Mouse (Mus musculus) R1 (cell line): ENCODE results near the gene Egfl8.
A peak's percentile ranks its signal among the peaks of the same experiment; 100 is the strongest.

ENCODE experiments used
- DNase-seq: peaks from one replicate; pipeline ENCODE4 v3.0.0-alpha.2; 2018; ENCODE audit warnings: low read depth, low spot score

The Egfl8 gene

DNA sequence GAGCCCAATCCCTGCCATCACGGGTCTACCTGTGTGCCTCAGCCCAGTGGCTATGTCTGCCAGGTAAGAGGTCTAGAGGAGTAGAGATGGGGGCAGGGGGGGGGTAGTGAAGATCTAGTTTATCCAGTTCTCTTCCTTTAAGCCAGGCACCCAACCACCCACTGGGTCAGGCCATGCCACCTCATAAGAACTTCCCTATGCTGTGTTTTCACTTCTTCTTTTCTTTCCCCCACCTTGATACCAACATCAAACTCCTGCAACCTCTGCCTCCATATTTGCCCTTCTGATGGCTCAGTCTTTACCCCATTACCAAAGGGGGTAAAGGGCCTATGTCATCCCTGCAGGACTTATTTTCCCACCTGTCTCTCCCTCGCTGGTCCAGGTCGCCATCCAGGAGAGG lies 37.7 kb downstream of the Egfl8 start:
- DNase-seq = no peak

DNA sequence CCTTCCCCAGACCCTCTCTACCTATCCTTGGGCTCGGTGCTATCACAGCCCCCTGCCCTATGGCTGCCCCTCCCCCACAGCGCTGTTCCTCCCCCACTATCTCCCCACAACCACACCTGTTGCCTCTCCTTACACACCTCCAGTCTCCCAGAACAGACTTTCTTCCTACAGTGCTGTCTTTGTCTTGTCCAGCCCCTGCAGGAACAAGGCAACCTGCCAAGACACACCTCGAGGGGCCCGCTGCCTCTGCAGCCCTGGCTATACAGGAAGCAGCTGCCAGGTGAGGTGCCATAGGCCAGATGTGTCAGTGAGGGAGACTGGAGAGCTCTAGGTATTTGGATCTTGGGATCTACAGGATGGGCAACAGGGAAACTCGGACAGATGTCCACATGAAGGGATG lies 39.2 kb downstream of the Egfl8 start:
- no peak for DNase-seq

DNA sequence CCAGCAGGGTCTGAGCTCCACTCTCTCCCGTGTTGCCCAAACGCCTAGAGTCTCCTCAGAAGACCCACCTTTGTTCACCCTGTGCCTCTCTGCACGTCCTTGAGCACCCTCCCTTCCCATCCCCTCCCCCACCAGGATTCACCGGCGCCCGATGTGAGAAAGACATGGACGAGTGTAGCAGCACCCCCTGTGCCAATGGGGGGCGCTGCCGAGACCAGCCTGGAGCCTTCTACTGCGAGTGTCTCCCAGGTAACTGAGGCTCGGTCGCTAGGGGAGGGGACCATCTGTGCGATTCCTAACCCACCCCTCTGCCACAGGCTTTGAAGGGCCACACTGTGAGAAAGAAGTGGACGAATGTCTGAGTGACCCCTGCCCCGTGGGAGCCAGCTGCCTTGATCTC lies 43.4 kb downstream of the Egfl8 start:
- DNase-seq = peak; percentile 75

DNA sequence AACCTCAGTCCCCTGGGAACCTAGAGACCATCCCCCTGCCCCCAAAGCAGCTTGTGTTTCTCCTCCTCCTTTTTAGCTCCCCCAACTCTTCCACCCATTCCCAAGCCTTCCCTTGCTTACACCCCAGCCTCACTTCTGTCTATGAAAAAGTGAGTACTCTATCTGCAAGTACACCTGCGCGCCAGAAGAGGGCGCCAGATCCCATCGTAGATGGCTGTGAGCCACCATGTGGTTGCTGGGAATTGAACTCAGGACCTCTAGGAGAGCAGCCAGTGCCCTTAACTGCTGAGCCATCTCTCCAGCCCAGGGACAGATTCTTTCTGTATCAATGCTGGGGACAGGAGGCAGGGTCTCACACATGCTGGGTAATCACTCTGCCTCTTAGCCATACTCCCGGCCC lies 43.9 kb downstream of the Egfl8 start:
- peak; percentile 52 for DNase-seq

DNA sequence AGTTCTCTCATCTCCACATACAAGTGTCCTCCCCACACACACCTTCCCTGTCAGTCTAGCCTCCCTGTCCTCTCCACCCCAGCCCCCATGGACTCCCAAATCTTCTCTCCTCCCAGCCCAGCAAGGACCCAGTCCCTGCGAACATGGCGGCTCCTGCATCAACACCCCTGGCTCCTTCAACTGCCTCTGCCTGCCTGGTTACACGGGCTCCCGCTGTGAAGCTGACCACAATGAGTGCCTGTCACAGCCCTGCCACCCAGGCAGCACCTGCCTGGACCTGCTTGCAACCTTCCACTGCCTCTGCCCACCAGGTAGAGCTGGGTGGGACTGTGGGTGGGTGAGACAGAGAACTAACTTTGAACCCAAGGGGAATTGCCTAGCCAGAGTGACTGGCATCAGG lies 45.9 kb downstream of the Egfl8 start:
- DNase-seq = no peak

DNA sequence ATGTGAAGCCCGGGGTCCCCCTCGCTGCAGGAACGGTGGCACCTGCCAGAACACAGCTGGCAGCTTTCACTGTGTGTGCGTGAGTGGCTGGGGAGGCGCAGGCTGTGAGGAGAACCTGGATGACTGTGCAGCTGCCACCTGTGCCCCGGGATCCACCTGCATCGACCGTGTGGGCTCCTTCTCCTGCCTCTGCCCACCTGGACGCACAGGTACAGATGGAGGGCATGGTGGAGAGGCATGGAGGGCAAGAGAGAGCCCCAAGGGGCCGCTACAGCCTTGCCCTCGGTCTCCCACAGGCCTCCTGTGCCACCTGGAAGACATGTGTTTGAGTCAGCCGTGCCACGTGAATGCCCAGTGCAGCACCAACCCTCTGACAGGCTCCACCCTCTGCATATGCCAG lies 47.4 kb downstream of the Egfl8 start:
- no peak for DNase-seq

DNA sequence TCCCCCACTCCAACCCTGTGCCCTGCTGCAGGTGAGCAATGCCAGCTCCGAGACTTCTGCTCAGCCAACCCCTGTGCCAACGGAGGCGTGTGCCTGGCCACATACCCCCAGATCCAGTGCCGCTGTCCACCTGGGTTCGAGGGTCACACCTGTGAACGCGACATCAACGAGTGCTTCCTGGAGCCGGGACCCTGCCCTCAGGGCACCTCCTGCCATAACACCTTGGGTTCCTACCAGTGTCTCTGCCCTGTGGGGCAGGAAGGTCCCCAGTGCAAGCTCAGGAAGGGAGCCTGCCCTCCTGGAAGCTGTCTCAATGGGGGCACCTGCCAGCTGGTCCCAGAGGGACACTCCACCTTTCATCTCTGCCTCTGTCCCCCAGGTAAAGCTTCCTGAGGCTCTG lies 48.5 kb downstream of the Egfl8 start:
- no peak for DNase-seq

DNA sequence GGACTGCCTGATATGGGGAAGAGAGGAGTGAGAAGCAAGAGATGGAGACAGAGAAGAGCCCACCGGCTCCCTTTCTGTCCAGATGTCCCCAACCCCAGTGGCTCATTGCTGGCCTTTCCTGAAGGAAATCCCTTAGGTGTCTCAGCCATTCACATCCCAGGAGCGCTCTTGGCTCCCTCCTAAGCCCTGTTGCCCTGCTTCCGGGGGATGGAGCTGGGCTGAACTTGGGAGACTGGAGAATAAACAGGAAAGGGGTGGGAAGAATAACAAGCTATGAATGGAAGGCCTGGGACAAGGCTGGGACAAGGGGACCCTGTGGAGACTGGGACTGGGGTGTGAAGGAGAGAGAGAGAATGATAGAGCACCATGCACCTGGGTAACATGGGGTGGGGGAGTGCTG lies 51.0 kb downstream of the Egfl8 start:
- DNase-seq = peak; percentile 26

DNA sequence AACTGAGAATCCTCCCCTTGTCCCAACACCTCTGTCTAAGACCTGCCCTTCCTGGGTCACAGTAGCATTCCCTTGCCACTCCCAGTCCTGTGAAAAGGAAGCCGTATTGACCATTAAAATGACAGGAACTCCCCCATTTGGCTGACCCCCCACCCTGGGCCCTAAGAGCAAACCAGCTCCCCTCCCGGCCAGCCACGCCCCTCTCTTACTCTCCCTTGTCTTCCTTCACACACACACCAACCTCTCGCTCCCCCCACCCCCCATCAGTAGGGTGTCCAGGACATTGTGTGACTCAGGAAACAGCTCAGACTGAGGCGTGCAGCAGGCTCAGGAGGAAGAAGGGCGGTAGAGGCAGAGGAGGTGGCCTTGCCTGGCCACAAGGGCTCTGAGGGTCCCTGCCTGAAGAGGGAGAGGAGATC lies 51.8 kb downstream of the Egfl8 start, which contains the start of gene Notch4:
Gene Notch4 (plus strand): TSS at position 266 of the 419 bp plus-strand sequence.
- DNase-seq = peak; percentile 98

DNA sequence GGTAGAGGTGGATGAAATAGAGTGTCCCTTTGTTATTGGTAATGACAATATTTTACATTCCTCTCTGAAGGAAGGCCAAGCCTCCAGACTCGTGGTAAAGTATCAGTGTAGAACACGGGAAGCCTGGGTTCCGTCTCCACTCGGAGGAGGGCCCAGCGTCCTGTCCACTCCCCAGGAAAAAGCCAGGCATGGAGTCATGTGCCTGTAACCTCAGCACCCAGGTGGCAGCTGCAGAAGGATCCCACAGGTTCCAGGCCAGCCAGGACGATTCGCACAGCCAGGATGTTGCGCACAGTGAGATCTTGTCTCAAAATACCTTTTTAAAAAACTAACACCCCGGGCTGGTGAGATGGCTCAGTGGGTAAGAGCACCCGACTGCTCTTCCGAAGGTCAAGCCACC lies 52.4 kb downstream of the Egfl8 start:
- DNase-seq = peak; percentile 33
